Mouse (Mus musculus): Measurements from ENCODE around the gene Theg.
A peak's percentile ranks its signal among the peaks of the same experiment; 100 is the strongest.

The Theg gene

DNA sequence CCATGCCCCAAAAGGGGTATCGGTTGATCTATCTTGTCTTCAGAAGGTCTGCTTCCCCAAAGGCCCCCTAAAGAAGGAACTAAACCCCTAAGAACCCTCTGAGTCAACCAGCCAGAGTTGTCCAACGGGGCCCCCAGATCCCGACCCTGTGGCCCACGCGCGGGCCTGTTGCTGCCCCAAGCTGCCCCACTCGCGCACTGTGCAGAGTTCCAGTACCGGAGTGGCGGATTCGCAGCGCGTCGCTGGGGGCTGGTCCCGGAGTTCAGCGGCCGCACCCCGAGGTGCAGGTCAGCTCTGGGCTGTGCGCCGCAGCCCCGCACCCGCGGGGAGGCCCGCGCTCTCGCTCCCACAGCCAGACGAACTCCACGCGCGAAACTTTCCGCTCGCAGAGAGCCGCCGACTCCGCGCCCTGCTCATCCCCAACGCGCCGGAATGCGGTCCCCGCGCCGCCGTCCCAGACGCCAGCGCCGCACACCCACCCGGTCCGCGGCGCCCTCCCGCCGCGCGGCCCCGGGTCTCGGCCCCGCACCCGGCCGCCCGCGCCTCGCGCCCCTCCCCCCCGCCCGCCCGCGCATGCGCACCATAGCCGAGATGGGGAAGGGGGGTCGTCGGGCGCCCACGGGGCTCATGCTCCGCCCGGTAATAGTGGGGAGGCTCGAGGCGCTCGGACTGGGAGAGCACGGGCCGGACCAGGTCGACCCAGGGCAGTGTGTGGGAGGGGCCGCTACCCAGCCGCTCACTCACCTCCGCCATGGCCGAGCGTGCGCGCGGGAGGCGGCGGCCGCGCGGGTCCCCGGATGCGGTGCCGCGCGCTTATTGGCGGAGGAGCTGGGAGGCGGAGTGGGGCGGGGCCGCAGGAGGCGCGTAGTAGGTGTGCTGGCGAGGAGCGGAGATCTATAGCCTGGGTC is 32.5 kb downstream of the Theg start, which contains the start of gene Mier2:
Mier2 (minus strand) TSS at position 870 of the 908 bp plus-strand sequence.
- peak; percentile 72 for DNase-seq (ENCODE audit: low spot score)

DNA sequence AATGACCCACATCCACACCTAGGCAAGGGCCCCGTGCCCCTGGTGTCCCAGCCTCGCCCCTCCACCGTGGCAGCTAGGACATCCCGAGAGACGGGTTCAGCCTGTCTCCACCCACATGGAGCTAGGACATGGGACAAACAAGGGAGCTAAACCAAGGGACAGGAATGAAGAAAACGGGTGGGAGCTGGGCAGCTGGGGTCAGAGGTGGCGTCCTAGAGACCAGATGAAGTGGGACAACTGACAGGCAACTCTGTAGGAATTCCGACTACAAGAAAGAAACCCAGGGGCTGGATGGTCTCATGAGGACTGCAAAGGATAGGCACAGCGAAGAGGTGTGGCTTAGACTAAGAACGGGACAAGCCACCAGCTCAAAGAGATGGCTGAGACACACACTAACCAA is 33.4 kb downstream of the Theg start:
- DNase-seq (ENCODE audit: low spot score) = no peak

DNA sequence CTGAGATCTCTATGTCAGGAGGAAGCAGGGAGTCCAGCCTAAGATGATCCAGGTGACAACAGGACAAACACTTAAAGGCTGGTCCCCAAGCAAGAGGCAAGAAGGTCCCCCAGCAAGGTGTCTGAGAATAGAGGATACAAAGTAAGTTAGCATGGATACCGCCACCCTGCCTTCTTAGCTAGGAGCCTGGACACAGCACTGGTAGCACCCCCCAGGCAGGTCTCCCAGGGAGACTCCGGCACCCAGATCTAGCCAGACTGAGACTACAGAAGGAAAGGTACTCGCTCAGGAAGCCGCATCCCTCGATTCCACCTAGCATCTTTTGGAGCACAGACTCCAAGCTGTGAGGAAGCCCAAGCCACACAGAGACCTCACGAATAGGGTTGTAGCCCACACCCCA is 34.0 kb downstream of the Theg start:
- no peak for DNase-seq (ENCODE audit: low spot score)

DNA sequence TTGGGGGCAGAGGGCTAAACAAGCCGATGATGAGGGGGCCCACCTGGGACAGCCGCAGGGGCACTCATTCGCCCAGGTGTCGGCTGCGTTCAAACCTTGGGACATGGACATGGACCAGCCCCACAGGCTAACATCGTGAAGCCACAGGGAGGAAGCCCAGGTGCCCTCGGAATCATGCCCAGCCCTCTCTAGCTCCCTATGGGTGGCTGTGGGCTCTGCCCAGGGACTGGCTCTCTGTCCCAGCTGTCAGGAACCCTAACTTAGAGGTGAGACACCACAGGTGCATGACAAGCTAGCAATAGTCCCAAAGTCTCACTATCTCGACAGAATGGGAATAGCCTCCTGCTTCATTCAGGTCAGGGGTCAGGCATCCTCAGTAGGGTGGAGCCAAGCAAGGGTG is 34.6 kb downstream of the Theg start:
- DNase-seq (ENCODE audit: low spot score) = no peak

DNA sequence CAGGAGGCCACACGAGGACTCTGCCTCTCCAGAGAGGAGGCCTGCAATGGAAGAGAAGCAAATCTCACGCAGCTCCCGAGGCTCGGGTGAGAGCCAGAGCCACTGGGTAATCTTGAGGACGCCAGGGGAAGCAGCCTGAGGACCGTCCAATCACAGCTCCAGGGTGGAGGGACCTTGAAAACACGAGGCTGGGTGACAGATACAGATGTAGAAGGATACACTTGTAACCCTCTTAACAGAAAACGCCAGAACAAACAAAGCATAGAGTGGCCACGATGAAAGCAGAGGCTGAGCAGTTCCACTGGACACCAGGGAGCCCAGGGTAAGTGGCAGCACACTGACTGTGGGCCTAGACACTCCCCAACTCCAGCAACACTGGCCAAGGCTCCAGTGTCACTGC is 36.8 kb downstream of the Theg start:
- DNase-seq (ENCODE audit: low spot score) = no peak

DNA sequence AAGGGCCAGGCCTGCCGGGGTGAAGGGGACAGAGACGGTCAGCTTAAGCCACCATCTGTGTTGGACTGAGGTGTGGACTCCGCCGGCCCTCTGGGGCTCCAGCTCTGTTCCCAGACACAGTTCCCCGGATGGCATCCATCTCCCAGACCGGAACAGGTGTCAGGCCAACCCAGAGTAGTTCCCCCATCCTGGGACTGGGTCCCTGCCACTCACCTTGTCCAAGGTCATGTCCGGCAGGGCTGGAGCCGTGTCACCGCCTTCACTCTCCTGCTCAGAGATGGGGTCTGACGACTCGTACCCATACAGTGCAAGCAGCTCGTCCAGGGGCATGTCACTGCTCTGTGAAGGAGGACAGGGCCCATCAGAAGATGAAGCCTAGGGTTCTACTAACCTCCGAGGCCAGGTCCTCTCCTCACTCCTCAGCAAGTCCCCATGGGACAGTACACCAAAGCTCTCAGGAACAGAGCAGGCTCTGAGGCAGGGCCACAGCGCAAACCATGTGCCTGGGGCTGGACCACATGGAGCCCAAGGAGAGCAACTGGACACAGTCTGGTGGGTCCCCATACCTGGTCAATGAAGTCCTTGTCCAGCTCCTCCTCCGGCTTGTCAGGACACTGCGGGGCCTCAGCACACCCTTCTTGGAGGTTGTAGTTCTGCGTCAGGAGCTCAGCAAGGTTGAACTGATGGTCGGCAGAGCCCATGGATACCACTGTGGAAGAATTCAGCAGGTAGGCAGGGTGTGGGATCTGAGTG is 38.0 kb downstream of the Theg start:
- DNase-seq (ENCODE audit: low spot score) = no peak

DNA sequence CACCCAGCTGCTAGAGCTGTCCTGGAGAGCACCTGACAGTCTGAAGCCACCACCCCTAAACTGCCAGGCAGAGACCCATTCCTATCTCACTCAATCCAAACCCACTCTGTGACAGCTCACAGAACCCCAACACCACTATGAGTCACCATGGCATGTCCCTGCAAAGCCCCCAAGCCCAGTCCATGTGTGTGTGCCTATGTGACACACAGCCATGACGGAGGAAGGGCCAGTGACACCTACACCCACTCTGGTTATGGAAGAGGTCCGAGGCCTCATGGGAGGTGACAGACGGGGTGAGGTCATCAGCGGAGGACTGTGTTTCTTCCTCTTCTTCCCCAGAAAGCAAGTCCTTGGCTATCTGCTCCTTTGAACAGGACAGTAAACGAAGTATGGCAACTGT is 38.6 kb downstream of the Theg start:
- no peak for DNase-seq (ENCODE audit: low spot score)

DNA sequence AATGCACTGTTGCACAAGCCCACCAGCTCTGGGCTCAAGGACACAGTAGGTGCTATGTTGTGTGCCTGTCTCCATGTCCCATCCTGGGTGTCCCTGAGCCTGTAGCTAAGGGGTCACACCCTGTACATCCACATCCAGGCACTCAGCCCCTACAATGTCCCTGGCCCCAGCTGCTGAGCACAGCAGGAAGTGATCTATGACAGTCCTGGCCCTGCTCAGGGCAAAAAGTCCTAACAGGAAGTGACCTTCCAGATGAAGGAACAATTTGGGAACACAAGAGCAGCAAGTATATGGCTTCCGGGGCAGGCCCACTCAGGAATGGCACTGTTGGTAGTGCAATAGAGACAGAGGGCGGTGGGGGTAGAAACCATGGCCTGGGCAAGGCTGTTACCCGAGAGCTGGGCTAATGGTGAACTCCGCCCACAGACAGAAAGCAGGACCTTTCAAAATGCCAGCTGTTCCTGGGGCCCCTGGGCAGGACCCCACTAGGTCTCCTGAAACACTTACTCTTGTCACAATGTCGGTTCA is 39.9 kb downstream of the Theg start:
- DNase-seq (ENCODE audit: low spot score) = no peak

DNA sequence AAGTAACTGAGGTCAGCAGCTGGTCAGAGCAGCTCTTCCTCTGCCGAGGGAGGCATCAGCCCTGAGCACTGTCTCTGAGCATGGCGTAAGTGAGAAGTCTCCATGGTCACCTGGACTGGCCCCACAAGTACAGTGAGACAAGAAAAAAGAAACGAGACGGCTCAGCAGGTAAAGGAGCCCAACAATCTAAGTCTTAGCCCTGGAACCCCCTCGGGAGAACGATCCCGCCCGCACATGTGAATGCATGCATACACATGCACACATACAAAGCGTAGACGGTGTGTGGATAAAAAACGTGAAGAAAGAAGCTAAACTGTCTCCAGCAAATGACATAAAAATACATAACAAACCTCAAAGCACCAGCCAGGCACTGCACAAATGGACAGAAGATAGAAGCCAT is 40.6 kb downstream of the Theg start:
- DNase-seq (ENCODE audit: low spot score) = no peak

DNA sequence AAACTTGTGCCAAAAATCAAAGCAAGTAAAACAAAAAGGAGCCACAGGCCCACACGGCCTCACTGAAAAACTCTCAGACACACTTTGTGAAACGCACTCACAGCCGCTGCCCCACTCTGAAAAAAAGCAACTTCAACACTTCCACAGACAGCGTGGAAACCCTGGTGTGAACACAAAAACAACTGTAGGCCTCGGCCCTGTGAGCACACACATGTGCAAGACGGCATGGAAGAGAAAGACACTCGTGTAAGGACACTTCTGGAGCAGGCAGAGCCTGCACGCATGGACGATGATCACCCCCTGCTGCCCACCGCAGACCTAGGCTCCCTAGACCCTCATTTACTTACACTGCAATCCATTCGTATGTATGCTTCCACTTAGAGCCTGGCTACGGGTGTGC is 41.2 kb downstream of the Theg start:
- no peak for DNase-seq (ENCODE audit: low spot score)

DNA sequence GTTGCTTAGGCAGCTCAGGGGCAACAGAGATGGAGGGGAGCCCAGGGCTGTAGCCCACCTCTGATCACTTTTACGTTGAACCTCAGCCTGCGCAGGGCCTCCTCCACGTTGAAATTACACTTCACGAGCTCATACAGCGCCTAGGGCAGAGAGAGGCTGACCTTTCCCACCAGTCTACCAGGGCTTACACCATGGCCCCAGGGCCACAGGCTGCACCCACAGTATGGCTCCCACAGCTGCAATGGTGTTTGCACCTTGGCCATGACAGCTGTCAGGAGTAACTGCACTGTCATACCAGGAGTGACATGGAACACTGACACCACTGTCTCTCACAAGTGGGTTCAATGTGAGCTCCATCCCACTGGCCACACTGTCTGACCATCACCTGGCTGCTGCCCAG is 42.5 kb downstream of the Theg start:
- no peak for DNase-seq (ENCODE audit: low spot score)

DNA sequence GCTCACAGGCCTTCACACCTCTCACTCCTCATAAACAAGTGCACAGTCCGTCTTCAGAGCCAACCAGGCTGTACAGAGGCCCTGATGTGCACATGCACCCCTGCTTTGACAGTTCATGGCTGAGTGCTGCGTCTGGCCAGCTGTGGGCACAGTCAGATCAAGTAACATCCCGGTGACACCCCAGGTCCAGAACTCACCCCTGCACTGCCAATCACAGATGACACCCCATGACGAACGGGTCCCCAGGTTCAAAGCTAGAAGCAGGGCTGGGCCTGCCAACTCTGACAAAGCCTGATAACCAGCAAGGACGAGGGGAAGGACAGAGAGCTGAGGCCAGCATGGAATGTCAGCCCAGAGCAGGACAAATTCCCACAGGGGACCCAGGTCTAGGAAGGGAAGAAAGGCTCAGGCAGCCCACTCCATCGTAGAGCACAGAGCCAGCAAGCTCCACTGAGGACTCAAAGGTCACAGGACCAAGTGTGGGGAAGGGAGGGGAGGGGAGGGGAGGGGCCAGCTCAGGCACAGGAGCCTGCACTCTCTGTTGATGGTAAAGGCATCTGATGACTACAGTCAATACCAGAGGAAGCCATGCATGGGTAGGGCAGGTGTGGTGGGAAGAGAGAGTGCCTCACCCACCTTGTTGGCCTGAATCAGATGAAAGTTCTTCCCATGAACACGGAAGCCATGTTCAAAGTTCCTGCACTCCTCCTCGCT is 43.1 kb downstream of the Theg start:
- DNase-seq (ENCODE audit: low spot score) = no peak

DNA sequence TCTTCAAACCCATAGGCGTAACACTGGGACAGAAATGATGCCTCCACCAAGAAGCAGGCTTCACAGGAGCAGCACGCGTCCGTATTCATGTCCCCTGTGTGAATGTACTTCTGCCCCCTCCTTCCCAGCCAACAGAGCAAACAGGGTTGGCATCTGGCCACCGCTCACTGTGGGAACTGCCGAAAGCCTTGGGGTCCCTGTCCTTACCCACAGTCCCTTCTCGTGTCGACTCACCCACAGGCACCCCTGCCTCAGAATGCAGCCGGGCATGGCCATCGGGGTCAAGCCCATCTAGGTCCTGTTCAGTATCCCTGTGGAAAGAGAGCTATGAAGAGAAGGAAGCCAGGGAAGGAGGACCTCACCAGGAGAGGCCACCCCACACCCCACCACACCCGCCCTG is 45.0 kb downstream of the Theg start:
- DNase-seq (ENCODE audit: low spot score) = no peak

DNA sequence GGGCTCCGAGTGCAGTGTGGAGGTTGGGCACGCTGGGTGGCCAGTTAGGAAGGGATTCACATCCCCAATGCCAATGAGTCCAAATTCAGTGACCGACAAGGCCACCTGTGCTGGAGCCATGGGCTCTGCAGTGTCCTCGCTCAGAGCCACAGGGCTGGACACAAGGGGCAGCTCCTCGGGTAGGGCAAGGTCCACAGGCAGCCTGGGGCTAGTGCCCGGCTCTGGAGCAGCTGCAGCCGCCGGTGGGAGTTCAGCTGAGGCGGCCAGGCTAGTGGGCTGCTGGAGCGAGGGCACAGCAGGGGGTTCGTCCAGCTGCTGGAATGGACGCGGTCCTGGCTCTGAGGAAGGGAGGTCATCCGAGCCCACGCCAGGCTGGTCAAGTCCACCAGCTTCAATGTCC is 45.6 kb downstream of the Theg start:
- DNase-seq (ENCODE audit: low spot score) = no peak

DNA sequence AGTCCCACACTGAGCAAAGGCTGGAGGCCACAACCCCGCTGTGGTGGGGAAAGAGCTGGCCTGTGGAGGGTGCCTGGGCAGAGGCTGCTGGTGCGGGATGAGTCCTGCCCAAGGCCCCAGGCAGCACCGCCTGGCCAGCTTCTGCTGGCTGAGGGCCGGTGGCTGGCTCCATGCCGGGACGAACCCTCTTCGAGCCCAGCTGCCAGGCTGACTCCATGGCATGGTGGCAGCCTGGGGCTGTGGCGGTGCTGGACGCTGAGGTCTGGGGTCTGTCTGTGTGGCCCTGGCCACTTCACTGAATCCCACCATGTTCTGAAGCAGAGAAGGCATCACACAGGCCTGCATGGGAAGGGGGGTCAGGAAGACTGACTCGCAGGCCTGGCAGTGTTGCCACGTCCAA is 46.4 kb downstream of the Theg start:
- no peak for DNase-seq (ENCODE audit: low spot score)

DNA sequence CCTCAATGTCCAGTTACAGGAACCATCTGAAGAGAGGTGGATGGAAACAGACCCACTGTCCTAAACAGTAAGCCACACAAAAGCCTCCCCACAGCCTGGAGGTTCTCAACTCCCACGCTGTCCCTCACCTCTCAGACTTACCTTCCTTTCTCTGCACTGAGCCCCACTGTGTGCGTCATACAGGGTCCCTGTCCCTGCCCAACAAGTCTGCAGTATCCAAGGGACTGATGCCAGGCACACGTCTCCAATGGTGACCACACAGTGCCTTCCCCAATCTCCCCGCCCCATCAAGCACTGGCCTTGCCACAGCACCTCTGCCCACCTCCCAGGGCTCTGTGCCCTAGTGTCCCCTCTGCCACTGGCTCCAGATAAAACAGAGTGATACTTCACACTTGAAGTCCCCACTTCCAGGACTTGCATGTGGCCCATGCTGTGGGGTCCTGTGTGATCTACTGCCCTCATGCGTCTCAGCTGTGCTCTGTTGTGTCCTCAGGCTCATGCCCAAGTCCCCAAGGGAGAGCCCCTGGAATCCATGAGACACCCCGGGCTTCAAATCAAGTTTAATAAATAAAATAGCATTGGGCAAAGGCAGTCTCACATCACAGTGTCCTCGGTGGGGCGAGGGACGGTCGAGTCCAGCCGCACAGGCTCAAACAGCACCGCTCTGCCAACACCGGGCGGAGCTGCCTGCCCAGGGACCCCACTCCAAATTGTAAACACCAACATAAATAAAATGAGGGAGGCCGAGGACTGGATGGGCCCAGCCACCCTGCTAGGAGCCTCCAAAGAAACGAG is 47.2 kb downstream of the Theg start:
- DNase-seq (ENCODE audit: low spot score) = no peak

DNA sequence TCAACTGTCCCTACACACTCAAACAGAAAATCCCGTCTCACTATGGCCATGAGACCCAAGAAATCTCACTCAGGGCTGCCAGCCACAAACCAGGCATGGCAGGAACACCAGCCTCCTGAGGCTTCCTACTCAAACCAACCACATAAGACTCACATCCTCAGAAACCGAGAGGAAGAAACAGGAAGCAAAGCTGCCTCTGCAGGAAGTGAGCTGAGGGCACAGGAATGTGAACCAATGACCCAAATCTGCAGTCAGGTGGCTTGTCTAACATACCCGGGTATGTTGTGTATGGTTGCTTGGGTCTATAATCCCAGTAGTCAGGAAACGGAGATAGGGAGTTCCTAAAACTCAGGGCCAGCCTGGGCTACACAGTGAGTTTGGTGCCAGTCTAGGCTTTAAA is 48.3 kb downstream of the Theg start:
- DNase-seq (ENCODE audit: low spot score) = no peak

DNA sequence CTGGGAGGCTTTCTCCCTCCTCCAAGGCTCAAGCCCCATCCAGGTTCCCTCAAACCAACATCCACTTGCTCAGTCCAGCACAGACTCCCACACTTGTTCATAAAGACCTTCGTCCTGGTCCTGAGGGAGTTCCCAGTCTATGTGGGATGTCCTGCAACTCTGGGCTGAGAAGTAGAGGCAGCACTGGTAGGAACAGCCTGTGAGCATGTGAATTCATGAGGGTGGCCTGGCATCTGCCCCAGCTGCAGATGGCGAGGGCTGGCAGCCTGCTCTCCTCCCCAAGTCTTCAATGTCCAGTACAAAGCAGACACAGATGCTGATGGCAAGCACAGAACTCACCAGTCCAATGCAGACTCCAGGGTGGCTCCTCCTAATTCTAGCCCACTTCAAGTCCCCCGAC is 48.8 kb downstream of the Theg start:
- DNase-seq (ENCODE audit: low spot score) = no peak

DNA sequence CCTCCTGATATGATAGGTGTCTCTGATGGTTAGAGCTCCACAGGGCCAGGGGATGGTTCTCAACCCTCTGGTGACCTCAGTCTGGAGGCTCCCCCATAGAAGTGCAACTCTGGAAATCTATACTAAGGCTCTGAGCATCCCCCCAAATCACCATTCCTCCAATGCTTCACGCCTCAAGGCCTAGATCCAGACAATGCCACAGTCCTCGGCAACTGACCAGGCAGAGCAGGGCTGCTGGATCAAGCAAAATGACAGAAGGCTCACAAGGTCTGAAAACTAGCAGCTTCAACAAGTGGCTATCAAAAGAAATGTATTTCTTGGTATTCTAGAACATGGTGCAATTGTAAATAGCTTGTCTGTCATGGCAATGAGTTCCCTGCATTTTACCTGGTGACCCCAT is 49.4 kb downstream of the Theg start:
- DNase-seq (ENCODE audit: low spot score) = no peak

DNA sequence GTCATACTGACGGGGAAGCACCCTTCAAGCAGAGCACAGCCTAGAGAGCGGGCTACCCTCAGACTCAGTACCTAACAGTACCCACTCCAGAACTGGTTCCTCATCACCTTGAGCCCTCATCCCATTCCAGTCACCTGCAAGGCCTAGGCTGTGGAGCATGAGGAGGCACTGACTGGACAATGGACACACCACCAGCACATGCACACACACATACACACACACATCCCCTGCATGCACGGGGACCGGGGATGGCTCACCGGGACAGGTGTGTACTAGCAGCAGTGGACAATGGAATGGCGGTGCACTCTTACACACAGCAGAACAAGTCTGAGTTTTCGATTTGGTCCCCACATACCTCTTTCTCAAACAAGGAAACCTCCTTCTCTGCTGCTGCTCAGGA is 49.9 kb downstream of the Theg start:
- no peak for DNase-seq (ENCODE audit: low spot score)

DNA sequence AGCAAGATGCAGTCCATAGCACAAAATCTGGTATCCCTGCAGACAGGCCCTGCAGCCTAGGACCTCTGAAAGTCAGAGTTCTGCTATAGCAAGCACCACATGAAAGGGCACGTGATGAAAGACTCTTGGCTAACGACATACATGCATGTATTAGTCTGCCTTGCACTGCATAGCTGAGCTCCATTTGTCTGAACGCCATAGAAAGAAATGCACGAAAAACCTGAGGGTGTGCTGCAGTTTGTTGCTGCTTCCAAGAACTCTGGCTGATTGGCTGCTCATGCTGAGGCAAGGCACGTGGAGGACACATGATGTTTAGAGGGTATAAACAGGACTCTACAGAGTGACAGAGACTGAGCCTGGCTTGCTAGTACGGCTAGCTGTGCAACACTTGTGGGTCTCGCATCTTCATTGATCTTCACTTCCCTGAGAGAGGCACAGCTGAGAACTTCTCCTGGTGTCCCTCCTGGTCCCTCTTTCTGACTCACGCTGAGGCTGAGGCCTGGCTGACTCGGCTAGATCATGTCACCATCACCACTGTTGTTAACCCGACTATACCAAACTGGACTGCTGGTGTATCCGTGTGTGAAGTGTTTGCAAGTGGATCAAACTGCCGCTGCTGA is 50.6 kb downstream of the Theg start:
- no peak for DNase-seq (ENCODE audit: low spot score)
